Mouse (Mus musculus): Measurements from ENCODE around the gene Cyp2b23. TPM values are rescaled to one million over a fixed set of nuclear protein-coding genes. Genes with fewer than 3 reads are reported as not detected.
"Not testable (repeated sequence)": the region's sequence is repeated elsewhere in the genome, so short reads cannot be mapped to it uniquely, and the experiment has no call there.

Cyp2b23 gene
- polyA plus RNA-seq (2016; fragmentation: Nextera tagmentation; extraction: Ambion mirVana), result not detected in 2 replicates

DNA sequence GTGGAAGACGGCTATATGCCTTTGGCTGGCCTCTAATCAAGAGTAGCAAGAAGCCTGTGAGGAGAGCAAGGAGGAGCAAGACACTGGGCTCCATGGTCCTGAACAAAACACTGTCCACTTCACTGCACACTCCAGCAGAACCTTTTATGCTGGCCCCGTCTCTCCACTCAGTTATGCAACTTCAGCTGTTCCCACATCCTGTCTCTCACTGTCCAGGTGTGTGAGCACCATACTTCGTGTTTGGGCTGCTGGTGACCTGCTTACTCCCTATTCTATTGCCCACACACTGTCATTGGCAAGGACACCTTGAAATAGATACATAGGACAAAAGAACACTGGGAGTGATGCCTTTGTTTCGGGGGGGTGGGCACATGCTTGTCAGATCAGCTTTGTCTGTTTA is at the start of gene Cyp2b23:
Cyp2b23 (minus strand) TSS at position 101 of the 400 bp plus-strand sequence.
- H3K4me3 ChIP-seq, result no peak within 1 kb of the TSS
- no peaks in the 10 kb centered on the region for H3K36me3 ChIP-seq (replicated peaks)
- no peaks in the 10 kb centered on the region for H3K27me3 ChIP-seq (replicated peaks; ENCODE audit: low read depth, poor library complexity, severe bottlenecking)
- no peak within 1 kb of the TSS for H3K27ac ChIP-seq (replicated peaks)
- no peaks in the 10 kb centered on the region for H3K4me1 ChIP-seq
- peaks cover 3% of the 10 kb centered on the region; the same call in 1 of the 2 replicates for H3K9me3 ChIP-seq
- DNase-seq (ENCODE audit: low spot score), result no peak
- 82% methylated on average over 4 of the region's 4 CpGs for WGBS

DNA sequence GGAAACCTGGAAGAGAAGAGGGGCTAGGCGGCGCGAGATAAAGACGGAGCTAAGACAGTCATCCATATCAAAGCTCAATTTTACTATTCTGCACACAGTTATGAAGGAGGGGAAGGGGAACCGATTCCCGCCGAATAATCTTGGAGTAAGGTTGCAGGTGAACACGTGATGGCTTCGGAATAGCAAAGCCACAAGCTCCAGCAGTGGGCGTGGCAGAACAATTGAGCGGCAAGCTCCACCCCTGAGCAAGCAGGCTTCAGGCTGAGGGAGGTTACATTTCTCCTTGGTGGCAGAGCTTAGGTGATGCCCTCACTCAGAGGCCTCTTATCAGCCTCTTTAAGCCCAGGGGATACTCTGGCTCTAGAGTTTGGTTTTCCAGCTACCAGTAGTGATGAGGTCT is 24.8 kb upstream of the Cyp2b23 start:
- H3K36me3 ChIP-seq (replicated peaks), result no peaks in the 10 kb centered on the region

GRCm38 (mm10) chr7:26707061-26707460 is 20.8 kb upstream of the Cyp2b23 start:
- H3K27ac ChIP-seq (replicated peaks), result no peak overlapping the region
- 0 out of 2 replicates have a peak, but pooled peaks cover 5% of the 10 kb centered on the region for H3K9me3 ChIP-seq
- H3K4me3 ChIP-seq, result no peak overlapping the region
- H3K27me3 ChIP-seq (replicated peaks; ENCODE audit: low read depth, poor library complexity, severe bottlenecking), result no peaks in the 10 kb centered on the region
- 36% methylated on average over 11 of the region's 11 CpGs for WGBS
- no peaks in the 10 kb centered on the region for H3K4me1 ChIP-seq
- no peak for DNase-seq (ENCODE audit: low spot score)
- no peaks in the 10 kb centered on the region for H3K36me3 ChIP-seq (replicated peaks)

More for the DNA sequence above, 24.8 kb upstream of the Cyp2b23 start:
- Histone ChIP-seq H3K27ac (replicated peaks) (no peak overlapping the region), H3K9me3 (peaks cover 12% of the 10 kb centered on the region), H3K4me3 (no peak overlapping the region), H3K4me1 (no peaks in the 10 kb centered on the region), H3K27me3 (replicated peaks; ENCODE audit: low read depth, poor library complexity, severe bottlenecking) (no peaks in the 10 kb centered on the region)
- 91% methylated on average over 11 of the region's 11 CpGs for WGBS
- DNase-seq (ENCODE audit: low spot score), result no peak

DNA sequence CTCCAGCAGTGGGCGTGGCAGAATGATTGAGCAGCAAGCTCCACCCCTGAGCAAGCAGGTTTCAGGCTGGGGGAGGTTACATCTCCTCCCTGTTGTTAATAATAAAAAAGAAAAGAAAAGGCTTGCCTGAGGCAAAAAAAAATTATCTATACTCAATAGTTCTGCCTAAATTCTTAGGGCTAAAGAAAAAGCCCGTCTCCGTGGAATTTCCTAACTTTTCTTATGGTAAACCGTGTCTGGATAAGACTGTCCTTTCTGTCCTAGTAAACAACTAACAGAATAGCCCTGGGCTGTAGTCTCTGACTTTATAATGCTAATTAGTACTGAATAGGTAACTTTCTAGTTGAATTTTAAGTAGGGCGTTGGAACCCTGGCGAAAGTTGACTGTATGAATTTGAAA is 20.0 kb upstream of the Cyp2b23 start:
- not testable (repeated sequence) for H3K27me3 ChIP-seq (replicated peaks; ENCODE audit: low read depth, poor library complexity, severe bottlenecking); H3K9me3 ChIP-seq; DNase-seq (ENCODE audit: low spot score); H3K4me3 ChIP-seq; H3K4me1 ChIP-seq; H3K36me3 ChIP-seq (replicated peaks); H3K27ac ChIP-seq (replicated peaks)
- 40% methylated on average over 6 of the region's 6 CpGs for WGBS

- Histone ChIP-seq H3K36me3 (replicated peaks) (no peaks in the 10 kb centered on the region), H3K27me3 (replicated peaks; ENCODE audit: low read depth, poor library complexity, severe bottlenecking) (no peaks in the 10 kb centered on the region), H3K27ac (replicated peaks) (no peak overlapping the region), H3K9me3 (0 out of 2 replicates have a peak, but pooled peaks cover 2% of the 10 kb centered on the region), H3K4me1 (no peaks in the 10 kb centered on the region), H3K4me3 (no peak overlapping the region)
- 87% methylated on average over 4 of the region's 4 CpGs for WGBS
- DNase-seq (ENCODE audit: low spot score), result no peak
Measured at GRCm38 (mm10) chr7:26700151-26700550, 13.9 kb upstream of the Cyp2b23 start.

GRCm38 (mm10) chr7:26685713-26686112 is 524 bp downstream of the Cyp2b23 start:
- no peaks in the 10 kb centered on the region for H3K27me3 ChIP-seq (replicated peaks; ENCODE audit: low read depth, poor library complexity, severe bottlenecking)
- H3K4me1 ChIP-seq, result no peaks in the 10 kb centered on the region
- no peaks in the 10 kb centered on the region for H3K36me3 ChIP-seq (replicated peaks)
- 76% methylated on average over 2 of the region's 2 CpGs for WGBS
- H3K9me3 ChIP-seq, result peaks cover 3% of the 10 kb centered on the region; the same call in 1 of the 2 replicates
- no peak overlapping the region for H3K27ac ChIP-seq (replicated peaks)
- H3K4me3 ChIP-seq, result no peak overlapping the region
- no peak for DNase-seq (ENCODE audit: low spot score)

GRCm38 (mm10) chr7:26667466-26667865 is 18.8 kb downstream of the Cyp2b23 start:
- not testable (repeated sequence) for DNase-seq (ENCODE audit: low spot score); H3K4me3 ChIP-seq
- 25% methylated on average over 2 of the region's 2 CpGs for WGBS

DNA sequence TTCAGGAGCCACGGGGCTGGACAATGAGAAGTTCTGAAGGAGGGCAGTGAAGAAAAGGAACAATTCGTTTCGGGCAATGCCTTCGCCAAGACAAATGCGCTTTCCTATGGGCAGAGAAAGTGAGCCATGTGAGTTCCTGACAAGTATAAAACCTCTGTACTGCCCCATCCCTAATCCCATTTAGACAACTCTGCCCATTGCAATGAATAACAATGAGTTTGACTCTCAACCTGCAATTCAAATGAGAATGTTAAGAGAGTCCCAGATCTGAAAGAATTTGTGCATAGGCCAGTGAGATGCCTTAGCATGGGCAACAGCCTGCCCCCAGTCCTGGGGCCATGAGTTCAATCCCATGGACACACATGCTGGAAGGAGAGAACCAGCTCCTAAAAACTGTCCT is 20.2 kb downstream of the Cyp2b23 start:
- 83% methylated on average over 5 of the region's 5 CpGs for WGBS
- Histone ChIP-seq H3K4me3 (no peak overlapping the region), H3K27me3 (replicated peaks; ENCODE audit: low read depth, poor library complexity, severe bottlenecking) (no peaks in the 10 kb centered on the region), H3K27ac (replicated peaks) (no peak overlapping the region), H3K36me3 (replicated peaks) (no peaks in the 10 kb centered on the region), H3K4me1 (no peaks in the 10 kb centered on the region), H3K9me3 (peaks cover 18% of the 10 kb centered on the region; the same call in 1 of the 2 replicates)
- DNase-seq (ENCODE audit: low spot score), result no peak

More at GRCm38 (mm10) chr7:26667466-26667865, 18.8 kb downstream of the Cyp2b23 start:
- H3K36me3 ChIP-seq (replicated peaks); H3K9me3 ChIP-seq; H3K27me3 ChIP-seq (replicated peaks; ENCODE audit: low read depth, poor library complexity, severe bottlenecking); H3K4me1 ChIP-seq; H3K27ac ChIP-seq (replicated peaks): not testable (repeated sequence)

- WGBS, result 82% methylated on average over 1 of the region's 1 CpGs
- not testable (repeated sequence) for H3K4me1 ChIP-seq; H3K9me3 ChIP-seq; H3K27me3 ChIP-seq (replicated peaks; ENCODE audit: low read depth, poor library complexity, severe bottlenecking); H3K36me3 ChIP-seq (replicated peaks); H3K27ac ChIP-seq (replicated peaks); H3K4me3 ChIP-seq; DNase-seq (ENCODE audit: low spot score)
Measured at GRCm38 (mm10) chr7:26618364-26618763, 67.9 kb downstream of the Cyp2b23 start, which contains the start of gene Vmn1r185. Gene Vmn1r185 (minus strand): TSS chr7:26618464.

Other genes with a start within 250 kb of the Cyp2b23 start
- not detected in 2 replicates for gene Nlrp9a, start 151.4 kb downstream of the Cyp2b23 start, polyA plus RNA-seq (2016; fragmentation: Nextera tagmentation; extraction: Ambion mirVana)
- gene Vmn1r185, start 68.0 kb downstream of the Cyp2b23 start, polyA plus RNA-seq (2016; fragmentation: Nextera tagmentation; extraction: Ambion mirVana), result not detected in 2 replicates
- 0.05 TPM in 1 of 2 replicates, not detected in the other for gene Cyp2b19, start 70.7 kb upstream of the Cyp2b23 start, polyA plus RNA-seq (2016; fragmentation: Nextera tagmentation; extraction: Ambion mirVana)
- not detected in 2 replicates for gene Cyp2g1, start 122.5 kb upstream of the Cyp2b23 start, polyA plus RNA-seq (2016; fragmentation: Nextera tagmentation; extraction: Ambion mirVana)
- gene Cyp2a5, start 148.9 kb upstream of the Cyp2b23 start, polyA plus RNA-seq (2016; fragmentation: Nextera tagmentation; extraction: Ambion mirVana), result not detected in 2 replicates

Data from embryonic facial prominence, embryonic 10.5 days (tissue).